Mouse (Mus musculus) liver, postnatal 0 days (tissue): Measurements from ENCODE around the gene Coro1c. TPM values are rescaled to one million over a fixed set of nuclear protein-coding genes. Genes with fewer than 3 reads are reported as not detected.

Experiments used
- ATAC-seq: fragments of 200-750 bp; cut with Nextera tagmentation; 2 replicates; pipeline ENCODE4 v1.8.0; 2017; ENCODE audit warnings: mild to moderate bottlenecking, moderate library complexity
- DNase-seq: peaks from one replicate; pipeline ENCODE4 v3.0.0-alpha.2; 2016
- H3K27ac ChIP-seq: fragments of 300-500 bp; sonication (generic); 2 replicates; pipeline ENCODE4 v1.5.1; 2014; ENCODE audit warnings: antibody characterized with exemption, moderate library complexity, mild to moderate bottlenecking, low read depth
- H3K27me3 ChIP-seq: fragments of 300-500 bp; sonication (generic); 2 replicates; pipeline ENCODE4 v1.6.1; 2014; ENCODE audit warnings: low read length, control low read depth, mixed read lengths; ENCODE audit not compliant: insufficient read depth
- H3K36me3 ChIP-seq: fragments of 300-500 bp; sonication (generic); replicated peaks from 2 replicates; pipeline ENCODE4 v1.6.1; 2014; ENCODE audit warnings: mild to moderate bottlenecking, control low read depth, low read length, moderate library complexity, mixed read lengths; ENCODE audit not compliant: insufficient read depth
- H3K4me1 ChIP-seq: fragments of 300-500 bp; sonication (generic); 2 replicates; pipeline ENCODE4 v1.6.1; 2014; ENCODE audit warnings: antibody characterized with exemption, mild to moderate bottlenecking, control low read depth; ENCODE audit not compliant: insufficient read depth
- H3K4me2 ChIP-seq: fragments of 300-500 bp; sonication (generic); 2 replicates; pipeline ENCODE4 v1.6.1; 2014; ENCODE audit warnings: low read depth, mild to moderate bottlenecking, low read length, moderate library complexity, mixed read lengths
- H3K4me3 ChIP-seq: fragments of 300-500 bp; sonication (generic); 2 replicates; pipeline ENCODE4 v1.5.1; 2014; ENCODE audit warnings: low read depth, low read length
- H3K9ac ChIP-seq: fragments of 300-500 bp; sonication (generic); replicated peaks from 2 replicates; pipeline ENCODE4 v1.6.1; 2014; ENCODE audit warnings: mild to moderate bottlenecking, moderate library complexity
- H3K9me3 ChIP-seq: fragments of 300-500 bp; sonication (generic); 2 replicates; pipeline ENCODE4 v1.6.1; 2016; ENCODE audit warnings: mild to moderate bottlenecking, control low read depth, low read length, mixed read lengths
- CTCF ChIP-seq: sonication (generic); IDR thresholded peaks from 2 replicates; pipeline ENCODE4 v1.5.1; 2016; ENCODE audit warnings: antibody characterized with exemption, low read depth
- EP300 ChIP-seq: IDR thresholded peaks from 2 replicates; pipeline ENCODE4 v1.6.1; 2016; ENCODE audit warnings: antibody characterized with exemption, low read depth, mild to moderate bottlenecking
- WGBS: fragments of 180-500 bp; shearing (Covaris S2); extraction: QIAGEN DNeasy Blood & Tissue Kit; methylation state at CpG from one replicate; pipeline ENCODE4 v1.1.7; 2014; ENCODE audit not compliant: insufficient replicate concordance; 5-methylcytosine and 5-hydroxymethylcytosine counted together
- polyA plus RNA-seq: library from polyadenylated mRNA; unstranded; fragments of >200 nt; fragmentation: Nextera tagmentation; extraction: Ambion mirVana; gene quantifications from 2 replicates; pipeline ENCODE4 v1.2.1, GENCODE M21; 2015

Coro1c gene
- polyA plus RNA-seq, 1 experiment from 2014 or later, result 27.6 TPM

DNA sequence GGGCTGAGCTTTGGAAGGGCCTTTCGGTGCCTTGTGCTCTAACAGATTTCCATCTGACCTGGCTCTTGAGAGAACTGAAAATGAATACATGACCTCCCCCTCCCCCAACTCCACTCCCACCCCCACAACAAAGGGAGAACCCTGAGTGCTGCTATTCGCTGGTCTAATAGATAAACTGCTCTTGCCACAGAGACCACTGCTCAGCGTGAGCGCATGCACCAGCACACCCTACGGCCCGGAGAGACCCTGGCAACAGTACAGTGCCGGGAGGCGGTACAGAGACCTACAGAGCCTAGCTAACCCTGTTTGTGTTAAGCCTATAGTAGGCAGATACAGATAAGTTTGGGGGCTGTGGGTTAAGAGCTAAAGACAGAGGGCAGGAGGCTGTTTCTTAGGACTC is 22.9 kb downstream of the Coro1c start:
- Histone ChIP-seq H3K4me2 (no peak overlapping the region), H3K9me3 (no peaks in the 10 kb centered on the region), H3K27me3 (no peaks in the 10 kb centered on the region), H3K4me1 (peaks cover 30% of the 10 kb centered on the region), H3K36me3 (peaks cover 9% of the 10 kb centered on the region; the same call in 1 of the 2 replicates), H3K27ac (no peak overlapping the region), H3K4me3 (no peak overlapping the region), H3K9ac (0 out of 2 replicates have a peak overlapping the region, but pooled peaks have one; percentile 21)
- TF ChIP-seq CTCF (no peak), EP300 (no peak)
- WGBS, result 63% methylated on average over 8 of the region's 8 CpGs
- ATAC-seq, result no peak
- DNase-seq, result no peak

DNA sequence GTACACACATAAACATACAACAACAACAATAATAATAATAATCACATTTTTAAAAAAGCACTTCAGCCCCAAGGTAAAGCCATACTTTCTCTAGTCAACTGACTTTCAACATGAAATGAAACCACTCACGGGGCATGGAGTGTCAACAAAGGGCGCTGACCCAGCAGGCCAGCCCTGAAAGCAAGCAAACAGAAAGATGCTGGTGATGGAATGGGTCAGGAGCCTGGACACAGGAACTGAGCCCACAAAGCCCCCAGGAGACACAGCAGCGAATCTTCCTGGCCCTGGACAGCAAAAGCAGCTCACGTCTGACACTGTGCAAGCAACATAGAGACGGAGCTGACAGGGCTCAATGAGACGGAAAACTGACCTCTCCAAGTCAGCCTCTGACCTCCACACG is 23.8 kb downstream of the Coro1c start:
- no peaks in the 10 kb centered on the region for H3K9me3 ChIP-seq
- H3K27ac ChIP-seq, result no peak overlapping the region
- TF ChIP-seq CTCF, result no peak
- no peak for TF ChIP-seq EP300
- peaks cover 13% of the 10 kb centered on the region; the same call in 1 of the 2 replicates for H3K36me3 ChIP-seq
- no peak overlapping the region for H3K9ac ChIP-seq
- 0 out of 2 replicates have a peak overlapping the region, but pooled peaks have one; percentile 8 for H3K4me2 ChIP-seq
- no peak overlapping the region for H3K4me3 ChIP-seq
- DNase-seq (no peak), ATAC-seq (peak; percentile 40; the same call in 1 of the 2 replicates)
- 63% methylated on average over 7 of the region's 7 CpGs for WGBS
- H3K4me1 ChIP-seq, result peaks cover 30% of the 10 kb centered on the region
- H3K27me3 ChIP-seq, result no peaks in the 10 kb centered on the region

DNA sequence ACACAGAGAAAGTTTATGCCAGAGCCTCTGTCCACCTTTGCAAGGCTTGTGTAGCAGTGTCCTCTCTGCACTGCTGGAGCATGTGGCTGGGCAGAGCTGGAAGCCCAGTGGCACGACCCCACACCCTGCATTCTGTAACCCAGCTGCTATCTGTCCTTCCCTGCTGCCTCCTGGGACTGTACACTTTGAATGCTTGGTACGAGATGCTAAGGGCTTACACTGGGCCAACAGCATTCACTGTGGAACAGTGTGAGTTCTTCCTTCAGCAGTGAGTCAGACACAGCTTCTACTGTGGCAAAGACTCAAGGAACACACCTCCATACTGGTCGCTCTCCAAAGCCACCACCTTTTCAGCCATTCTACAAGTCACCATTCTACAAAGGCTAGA is 25.2 kb downstream of the Coro1c start:
- WGBS, result 38% methylated on average over 3 of the region's 3 CpGs
- no peak overlapping the region for H3K9ac ChIP-seq
- H3K27me3 ChIP-seq, result no peaks in the 10 kb centered on the region
- no peak for ATAC-seq
- no peak for DNase-seq
- no peak overlapping the region for H3K4me3 ChIP-seq
- 0 out of 2 replicates have a peak overlapping the region, but pooled peaks have one; percentile 4 for H3K27ac ChIP-seq
- peaks cover 16% of the 10 kb centered on the region for H3K36me3 ChIP-seq
- no peak overlapping the region for H3K4me2 ChIP-seq
- H3K9me3 ChIP-seq, result no peaks in the 10 kb centered on the region
- peaks cover 26% of the 10 kb centered on the region for H3K4me1 ChIP-seq
- TF ChIP-seq CTCF (no peak), EP300 (no peak)

DNA sequence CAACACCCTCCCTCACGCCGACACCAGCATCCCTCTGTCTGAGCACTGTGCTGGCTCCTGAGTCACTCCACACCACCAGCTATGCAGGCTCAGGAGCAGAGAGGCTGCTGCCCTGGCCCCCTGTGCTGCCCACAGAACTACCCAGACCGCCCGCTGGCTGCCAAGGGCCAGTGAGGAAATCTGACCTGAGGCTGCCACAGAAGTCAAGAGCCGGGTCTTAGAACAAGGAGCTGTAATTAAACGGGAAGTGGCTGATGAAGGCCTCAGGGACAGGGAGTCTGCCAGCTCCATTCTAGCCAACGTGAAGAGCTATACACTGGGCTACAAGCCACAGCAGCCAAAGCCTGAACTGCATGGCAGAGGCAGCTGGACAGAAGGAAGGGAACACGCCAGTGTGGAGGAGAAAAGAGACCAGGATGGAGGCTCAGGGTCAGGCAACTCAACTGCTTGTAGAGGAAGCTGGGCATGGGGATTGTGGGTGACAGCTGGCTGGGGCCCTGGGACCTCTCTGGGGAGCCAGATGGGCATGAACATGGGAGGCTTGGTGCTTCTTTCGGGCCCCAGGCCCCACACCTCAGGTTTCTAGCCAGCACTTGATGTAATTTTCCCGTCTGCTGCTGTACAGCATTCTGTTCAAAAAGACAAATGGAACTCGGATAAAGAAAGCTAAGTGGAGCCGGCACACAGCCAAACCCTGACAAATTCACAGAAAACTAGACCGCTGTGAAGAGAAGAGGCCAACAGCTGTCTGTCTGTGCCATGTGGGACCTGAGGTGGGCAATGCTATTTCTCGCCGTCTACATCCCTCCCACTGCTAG is 25.8 kb downstream of the Coro1c start:
- ATAC-seq (no peak), DNase-seq (no peak)
- no peak overlapping the region for H3K9ac ChIP-seq
- TF ChIP-seq EP300 (no peak), CTCF (no peak)
- H3K36me3 ChIP-seq, result peaks cover 16% of the 10 kb centered on the region
- peaks cover 23% of the 10 kb centered on the region for H3K4me1 ChIP-seq
- H3K9me3 ChIP-seq, result no peaks in the 10 kb centered on the region
- no peaks in the 10 kb centered on the region for H3K27me3 ChIP-seq
- no peak overlapping the region for H3K4me3 ChIP-seq
- no peak overlapping the region for H3K4me2 ChIP-seq
- H3K27ac ChIP-seq, result 0 out of 2 replicates have a peak overlapping the region, but pooled peaks have one; percentile 4
- WGBS, result 68% methylated on average over 15 of the region's 15 CpGs

DNA sequence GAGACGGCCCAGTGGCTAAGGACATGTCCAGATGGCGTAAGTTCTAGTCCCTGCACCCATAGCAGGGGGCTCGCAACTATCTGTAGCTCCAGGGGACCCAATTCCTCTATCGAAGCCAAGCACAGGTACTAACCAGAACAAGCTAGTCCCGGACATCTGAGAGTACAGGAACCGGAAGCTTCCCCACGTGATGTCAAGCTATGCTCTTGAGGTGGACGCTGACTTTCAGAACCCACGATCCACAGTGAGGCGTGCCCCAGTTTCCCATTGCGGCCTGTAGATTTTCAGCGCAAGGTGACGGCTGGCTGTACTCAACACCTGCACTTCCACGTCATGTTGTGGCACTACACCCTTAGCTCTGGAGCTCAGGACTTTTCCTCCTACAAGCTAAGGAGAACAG is 27.4 kb downstream of the Coro1c start:
- ATAC-seq (no peak), DNase-seq (no peak)
- Histone ChIP-seq H3K27me3 (no peaks in the 10 kb centered on the region), H3K36me3 (peaks cover 20% of the 10 kb centered on the region), H3K4me2 (no peak overlapping the region), H3K27ac (no peak overlapping the region), H3K4me1 (peaks cover 22% of the 10 kb centered on the region), H3K4me3 (no peak overlapping the region), H3K9ac (no peak overlapping the region), H3K9me3 (no peaks in the 10 kb centered on the region)
- TF ChIP-seq CTCF (no peak), EP300 (no peak)
- WGBS, result 85% methylated on average over 14 of the region's 14 CpGs

DNA sequence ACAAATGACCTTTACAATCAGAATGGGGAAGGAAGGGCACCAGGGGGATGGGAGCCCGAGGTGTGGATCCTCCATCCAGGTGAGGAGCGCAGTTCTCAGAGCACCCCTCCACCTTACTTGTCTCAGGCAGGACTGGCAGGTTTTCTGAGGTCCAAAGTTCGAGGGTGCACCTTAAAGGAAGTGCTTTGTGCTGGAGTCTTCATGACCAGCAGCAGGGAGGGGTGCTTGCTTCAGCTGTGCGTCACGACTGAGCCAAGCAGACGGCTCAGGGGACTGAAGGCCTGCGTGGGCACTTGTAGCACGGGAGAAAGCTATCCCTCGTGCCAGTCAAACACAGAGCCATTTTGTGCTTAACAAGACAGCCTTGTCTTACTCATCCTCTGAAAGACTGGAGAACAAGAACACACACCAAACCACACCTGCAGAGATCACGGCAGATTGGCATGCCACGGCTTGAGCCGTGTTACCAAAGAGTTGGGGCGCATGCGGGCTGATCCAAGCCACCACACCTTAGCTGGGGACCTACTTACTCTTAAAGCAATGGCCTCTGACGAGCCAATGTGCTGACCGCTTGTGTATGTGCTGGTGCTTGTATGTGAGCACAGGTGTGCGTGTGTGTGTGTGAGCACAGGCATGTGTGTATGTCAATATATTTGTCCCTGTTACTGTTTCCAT is 29.5 kb downstream of the Coro1c start:
- no peak overlapping the region for H3K4me2 ChIP-seq
- H3K27me3 ChIP-seq, result no peaks in the 10 kb centered on the region
- 0 out of 2 replicates have a peak, but pooled peaks cover 6% of the 10 kb centered on the region for H3K4me1 ChIP-seq
- H3K9ac ChIP-seq, result no peak overlapping the region
- H3K27ac ChIP-seq, result no peak overlapping the region
- no peak for TF ChIP-seq CTCF
- TF ChIP-seq EP300, result no peak
- ATAC-seq, result no peak
- WGBS, result 91% methylated on average over 17 of the region's 17 CpGs
- H3K9me3 ChIP-seq, result no peaks in the 10 kb centered on the region
- no peak for DNase-seq
- no peak overlapping the region for H3K4me3 ChIP-seq
- H3K36me3 ChIP-seq, result peaks cover 30% of the 10 kb centered on the region
